Mouse (Mus musculus) bone marrow macrophage, adult 2 months (primary cell): Measurements from ENCODE around the gene T.

ENCODE experiments used
- CTCF ChIP-seq: IDR thresholded peaks from 2 replicates; pipeline ENCODE4 v1.5.1; 2012; ENCODE audit warnings: low read depth, mild to moderate bottlenecking, low read length, moderate library complexity
- POLR2A ChIP-seq: IDR thresholded peaks from 2 replicates; pipeline ENCODE4 v1.6.1; 2012; ENCODE audit warnings: mild to moderate bottlenecking, low read depth, low read length, borderline replicate concordance

DNA sequence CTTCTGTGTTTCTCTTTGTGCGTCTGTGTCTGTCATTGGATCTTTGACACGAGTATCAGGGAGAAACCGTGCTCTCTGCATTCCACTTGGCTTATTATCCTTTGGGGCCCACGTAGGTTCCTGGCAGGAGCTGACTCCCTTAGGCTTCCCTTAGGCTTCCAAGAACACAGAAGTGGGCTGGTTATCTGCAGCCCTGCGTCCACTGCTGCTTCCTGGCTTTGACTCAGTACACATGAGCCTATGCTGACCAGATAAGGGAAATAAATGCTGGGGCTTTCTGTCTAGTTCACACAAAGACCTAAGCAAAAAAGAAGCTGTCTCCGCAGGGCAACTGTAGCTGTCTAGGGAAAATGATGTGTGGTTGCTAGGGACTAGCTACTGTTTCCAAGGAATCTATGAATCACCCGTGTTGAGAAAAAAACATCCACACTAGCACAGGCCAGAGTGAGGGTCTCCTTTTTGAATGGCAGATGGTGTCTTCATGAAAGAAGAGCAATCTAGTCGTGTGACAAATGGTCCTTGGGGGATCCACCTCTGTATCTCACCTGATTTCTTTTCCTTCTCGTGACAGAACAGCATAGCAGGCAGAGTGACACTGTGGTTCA, 22.7 kb downstream of the T start:
- TF ChIP-seq POLR2A (no peak), CTCF (no peak)
